Mouse (Mus musculus): ENCODE measurements around the gene Hsf3. TPM values are rescaled to one million over a fixed set of nuclear protein-coding genes. Genes with fewer than 3 reads are reported as not detected.

Hsf3 gene
- polyA plus RNA-seq, 1 experiment, result not detected

DNA sequence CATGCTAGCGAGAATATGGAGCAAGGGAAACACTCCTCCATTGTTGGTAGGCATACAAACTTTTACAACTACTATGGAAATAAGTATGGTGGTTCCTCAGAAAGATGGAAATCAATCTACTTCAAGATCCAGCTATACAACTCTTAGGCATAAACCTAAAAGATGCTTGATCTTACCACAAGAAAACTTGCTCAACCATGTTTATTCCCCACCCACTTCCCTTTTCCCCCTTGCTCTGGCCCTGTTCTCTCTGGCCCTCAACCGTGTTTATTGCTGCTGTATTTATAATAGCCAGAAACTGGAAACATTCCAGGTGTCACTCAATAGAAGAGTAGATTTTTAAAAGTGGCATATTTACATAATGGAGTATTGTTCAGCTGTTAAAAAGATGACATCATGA lies 117.0 kb downstream of the Hsf3 start:
- no peak overlapping the region for H3K4me3 ChIP-seq (ENCODE audit: control insufficient read depth, insufficient read depth, low read length)
- H3K36me3 ChIP-seq (ENCODE audit: control insufficient read depth, insufficient read depth, low read length), result no peaks in the 10 kb centered on the region
- H3K27me3 ChIP-seq (ENCODE audit: control insufficient read depth, insufficient read depth, low read length), result no peaks in the 10 kb centered on the region
- no peak overlapping the region for H3K27ac ChIP-seq (ENCODE audit: control insufficient read depth, insufficient read depth, low read length)
- no peak for DNase-seq
- WGBS, result 54% methylated on average over 2 of the region's 2 CpGs
- no peaks in the 10 kb centered on the region for H3K4me1 ChIP-seq (replicated peaks; ENCODE audit: control insufficient read depth, insufficient read depth, low read length)
- TF ChIP-seq CTCF (IDR thresholded peaks at IDR 0.05; ENCODE audit: borderline replicate concordance, control insufficient read depth, extremely low read depth, insufficient read depth, low read length, poor library complexity) (no peak), POLR2A (IDR thresholded peaks at IDR 0.05; ENCODE audit: control insufficient read depth, extremely low read depth, insufficient read depth, low read length, poor library complexity) (no peak)

DNA sequence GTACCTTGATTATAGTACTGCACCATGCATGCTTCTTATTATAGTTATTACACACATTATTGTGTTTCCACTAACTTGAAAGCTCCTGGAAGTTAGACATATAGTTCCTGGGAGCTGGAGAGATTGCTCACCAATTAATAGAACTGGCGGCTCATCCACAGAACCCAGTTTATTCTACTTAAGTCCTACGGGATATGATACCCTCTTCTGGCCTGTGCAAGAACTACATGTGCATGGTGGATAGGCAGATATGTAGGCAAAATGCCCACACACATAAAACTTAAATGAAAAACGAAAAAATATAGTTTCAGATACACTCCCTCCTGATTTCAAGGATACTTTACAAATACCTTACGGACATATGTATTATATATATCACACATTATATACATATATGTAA lies 126.3 kb downstream of the Hsf3 start:
- Histone ChIP-seq H3K36me3 (ENCODE audit: control insufficient read depth, insufficient read depth, low read length) (no peaks in the 10 kb centered on the region), H3K27me3 (ENCODE audit: control insufficient read depth, insufficient read depth, low read length) (no peaks in the 10 kb centered on the region), H3K27ac (ENCODE audit: control insufficient read depth, insufficient read depth, low read length) (no peak overlapping the region), H3K4me1 (replicated peaks; ENCODE audit: control insufficient read depth, insufficient read depth, low read length) (no peaks in the 10 kb centered on the region), H3K4me3 (ENCODE audit: control insufficient read depth, insufficient read depth, low read length) (no peak overlapping the region)
- DNase-seq, result no peak
- TF ChIP-seq POLR2A (IDR thresholded peaks at IDR 0.05; ENCODE audit: control insufficient read depth, extremely low read depth, insufficient read depth, low read length, poor library complexity) (no peak), CTCF (IDR thresholded peaks at IDR 0.05; ENCODE audit: borderline replicate concordance, control insufficient read depth, extremely low read depth, insufficient read depth, low read length, poor library complexity) (no peak)
- 42% methylated on average over 4 of the region's 4 CpGs for WGBS

- TF ChIP-seq POLR2A (IDR thresholded peaks at IDR 0.05; ENCODE audit: control insufficient read depth, extremely low read depth, insufficient read depth, low read length, poor library complexity) (no peak), CTCF (IDR thresholded peaks at IDR 0.05; ENCODE audit: borderline replicate concordance, control insufficient read depth, extremely low read depth, insufficient read depth, low read length, poor library complexity) (no peak)
- WGBS, result 98% methylated on average over 3 of the region's 3 CpGs
Observed at GRCm38 (mm10) chrX:96293338-96293737, 162.8 kb downstream of the Hsf3 start, which contains the start of gene Vsig4. Gene Vsig4, minus strand, starts transcription at chrX:96293438.

GRCm38 (mm10) chrX:96256509-96256908 lies 199.6 kb downstream of the Hsf3 start:
- H3K27ac ChIP-seq (ENCODE audit: control insufficient read depth, insufficient read depth, low read length), result no peak overlapping the region
- no peaks in the 10 kb centered on the region for H3K4me1 ChIP-seq (replicated peaks; ENCODE audit: control insufficient read depth, insufficient read depth, low read length)
- H3K27me3 ChIP-seq (ENCODE audit: control insufficient read depth, insufficient read depth, low read length), result no peaks in the 10 kb centered on the region
- no peak overlapping the region for H3K4me3 ChIP-seq (ENCODE audit: control insufficient read depth, insufficient read depth, low read length)
- H3K36me3 ChIP-seq (ENCODE audit: control insufficient read depth, insufficient read depth, low read length), result no peaks in the 10 kb centered on the region
- no peak for DNase-seq
- TF ChIP-seq CTCF (IDR thresholded peaks at IDR 0.05; ENCODE audit: borderline replicate concordance, control insufficient read depth, extremely low read depth, insufficient read depth, low read length, poor library complexity), result no peak
- TF ChIP-seq POLR2A (IDR thresholded peaks at IDR 0.05; ENCODE audit: control insufficient read depth, extremely low read depth, insufficient read depth, low read length, poor library complexity), result no peak

More at GRCm38 (mm10) chrX:96293338-96293737, 162.8 kb downstream of the Hsf3 start, which contains the start of gene Vsig4:
- H3K4me1 ChIP-seq (replicated peaks; ENCODE audit: control insufficient read depth, insufficient read depth, low read length), result no peaks in the 10 kb centered on the region
- H3K27ac ChIP-seq (ENCODE audit: control insufficient read depth, insufficient read depth, low read length), result no peak within 1 kb of the TSS
- no peak for DNase-seq
- H3K36me3 ChIP-seq (ENCODE audit: control insufficient read depth, insufficient read depth, low read length), result no peaks in the 10 kb centered on the region
- no peak within 1 kb of the TSS for H3K4me3 ChIP-seq (ENCODE audit: control insufficient read depth, insufficient read depth, low read length)
- no peaks in the 10 kb centered on the region for H3K27me3 ChIP-seq (ENCODE audit: control insufficient read depth, insufficient read depth, low read length)

Other genes starting within 250 kb of the Hsf3 start
- gene Vsig4, start 162.9 kb downstream of the Hsf3 start, polyA plus RNA-seq (2012; rRNA removed), result 0.09 and 0.15 TPM in 2 replicates
- 0.75 and 1.00 TPM in 2 replicates for gene Heph, start 935 bp downstream of the Hsf3 start, polyA plus RNA-seq (2012; rRNA removed)

All from thymus, adult 2 months (tissue).